Mouse (Mus musculus) small intestine, adult 2 months (tissue): Measurements from ENCODE around the gene Olfr97.

Experiments used
- CTCF ChIP-seq: fragments of 200-500 bp; IDR thresholded peaks from 2 replicates; pipeline ENCODE4 v1.5.1; 2012; ENCODE audit warnings: low read depth, mild to moderate bottlenecking, control low read depth, inconsistent platforms, low read length, moderate library complexity, mixed read lengths; ENCODE audit not compliant: insufficient replicate concordance, insufficient read length; ENCODE audit errors: extremely low read depth
- POLR2A ChIP-seq: fragments of 200-500 bp; IDR thresholded peaks from 2 replicates; pipeline ENCODE4 v1.6.1; 2012; ENCODE audit warnings: low read depth, mild to moderate bottlenecking, control low read depth, inconsistent platforms, low read length, moderate library complexity

DNA sequence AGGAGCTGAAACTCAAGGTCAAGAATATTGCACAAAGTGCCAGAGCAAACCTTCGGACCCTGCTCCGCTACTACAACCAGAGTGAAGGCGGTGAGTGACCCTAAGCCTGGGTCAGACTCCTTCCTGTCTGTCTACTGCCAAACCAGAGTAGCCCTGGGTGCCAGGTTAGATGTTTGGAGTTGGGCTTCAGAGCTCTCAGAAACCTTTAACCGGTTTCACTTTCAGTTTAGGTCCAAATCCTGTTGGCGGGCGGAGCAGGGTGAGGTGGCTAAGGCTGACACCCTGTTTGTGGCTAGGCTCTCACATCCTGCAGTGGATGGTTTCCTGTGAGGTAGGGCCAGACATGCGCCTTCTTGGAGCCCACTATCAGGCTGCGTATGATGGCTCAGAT, 33.6 kb upstream of the Olfr97 start:
- TF ChIP-seq POLR2A (peak; percentile 7; the same call in 1 of the 2 replicates), CTCF (no peak)
